Mouse (Mus musculus): ENCODE results near the gene Rrp9.

Rrp9 gene

GRCm38 (mm10) chr9:106519433-106519832 is 43.7 kb downstream of the Rrp9 start:
- no peak for DNase-seq (ENCODE audit: low spot score in 2 of 2)

- no peak for DNase-seq (ENCODE audit: low spot score in 2 of 2)
Measured at GRCm38 (mm10) chr9:106519909-106520308, 44.1 kb downstream of the Rrp9 start.

GRCm38 (mm10) chr9:106531833-106532232 is 56.1 kb downstream of the Rrp9 start:
- DNase-seq (ENCODE audit: low spot score in 2 of 2), result no peak

GRCm38 (mm10) chr9:106534296-106534695 is 58.5 kb downstream of the Rrp9 start:
- no peak for DNase-seq (ENCODE audit: low spot score in 2 of 2)

- DNase-seq (ENCODE audit: low spot score in 2 of 2), result no peak
Measured at GRCm38 (mm10) chr9:106534975-106535374, 59.2 kb downstream of the Rrp9 start.

Measured in urinary bladder, postnatal 36 days (tissue).